Mouse (Mus musculus) CH12.LX (cell line): ENCODE measurements around the gene Fan1. TPM values are rescaled to one million over a fixed set of nuclear protein-coding genes. Genes with fewer than 3 reads are reported as not detected.
A peak's percentile ranks its signal among the peaks of the same experiment; 100 is the strongest.

ENCODE experiments used
- DNase-seq: peaks from one replicate; pipeline ENCODE4 v3.0.0-alpha.2; 2013; ENCODE audit errors: extremely low read depth
- H3K27ac ChIP-seq: 2 replicates; pipeline ENCODE4 v1.5.1; 2012; ENCODE audit warnings: low read depth, mild to moderate bottlenecking, control low read depth, moderate library complexity; ENCODE audit not compliant: insufficient read depth
- H3K27me3 ChIP-seq: replicated peaks from 2 replicates; pipeline ENCODE3; 2012; ENCODE audit warnings: inconsistent platforms
- H3K36me3 ChIP-seq, 2 experiments: replicated peaks in 1 of 2; 2 replicates each; pipeline versions ENCODE3 to v1.6.1; 2012; ENCODE audit warnings: inconsistent platforms in 1 of 2, low read length in 1 of 2, mild to moderate bottlenecking in 1 of 2, mixed read lengths in 1 of 2, moderate library complexity in 1 of 2; ENCODE audit not compliant: control insufficient read depth in 1 of 2, insufficient read depth in 1 of 2
- H3K4me1 ChIP-seq, 2 experiments: 2 replicates each; pipeline ENCODE4 v1.6.1; 2012; ENCODE audit warnings: inconsistent platforms in 1 of 2, moderate library complexity in 1 of 2; ENCODE audit not compliant: insufficient read depth in 2 of 2, control insufficient read depth in 1 of 2
- H3K4me2 ChIP-seq: 2 replicates; pipeline ENCODE4 v1.6.1; 2012; ENCODE audit warnings: low read depth, mild to moderate bottlenecking, control low read depth; ENCODE audit not compliant: poor library complexity, insufficient read depth, severe bottlenecking
- H3K4me3 ChIP-seq, 3 experiments: fragments of 150-350 bp in 1 of 3; sonication (generic) in 1 of 3; replicated peaks in 1 of 3; 2 replicates each; pipeline versions ENCODE3 to v1.5.1; 2011 to 2012; ENCODE audit warnings: low read depth in 2 of 3, low read length in 2 of 3, mild to moderate bottlenecking in 2 of 3, moderate library complexity in 2 of 3, control low read depth in 1 of 3, improper control_type of control experiment in 1 of 3, inconsistent platforms in 1 of 3, mixed read lengths in 1 of 3; ENCODE audit not compliant: poor library complexity in 1 of 3
- H3K79me2 ChIP-seq: replicated peaks from 2 replicates; pipeline ENCODE4 v1.6.1; 2012; ENCODE audit warnings: mild to moderate bottlenecking, moderate library complexity; ENCODE audit not compliant: control insufficient read depth, poor library complexity, insufficient read depth, severe bottlenecking; ENCODE audit errors: extremely low read depth
- H3K9ac ChIP-seq: 2 replicates; pipeline ENCODE4 v1.6.1; 2012; ENCODE audit warnings: low read depth, mild to moderate bottlenecking, control low read depth, moderate library complexity; ENCODE audit not compliant: insufficient read depth
- H3K9me3 ChIP-seq: replicated peaks from 2 replicates; pipeline ENCODE3; 2012; ENCODE audit warnings: low read length, inconsistent platforms, mixed read lengths
- EP300 ChIP-seq: IDR thresholded peaks from 2 replicates; pipeline ENCODE4 v1.6.1; 2011; ENCODE audit warnings: low read length, improper control_type of control experiment
- GABPA ChIP-seq: IDR thresholded peaks from 2 replicates; pipeline ENCODE4 v1.6.1; 2012; ENCODE audit warnings: low read depth, low read length, improper control_type of control experiment, inconsistent platforms; ENCODE audit not compliant: insufficient replicate concordance
- HCFC1 ChIP-seq: IDR thresholded peaks from 2 replicates; pipeline ENCODE4 v1.6.1; 2012; ENCODE audit warnings: low read depth, mild to moderate bottlenecking, inconsistent platforms, low read length, improper control_type of control experiment
- MAFK ChIP-seq: IDR thresholded peaks from 2 replicates; pipeline ENCODE4 v1.6.1; 2011; ENCODE audit warnings: low read length, improper control_type of control experiment; ENCODE audit not compliant: insufficient replicate concordance
- MAZ ChIP-seq: IDR thresholded peaks from 2 replicates; pipeline ENCODE4 v1.6.1; 2012; ENCODE audit warnings: low read depth, mild to moderate bottlenecking, inconsistent platforms, low read length, improper control_type of control experiment, moderate library complexity
- MEF2A ChIP-seq: IDR thresholded peaks from 2 replicates; pipeline ENCODE4 v1.6.1; 2014; ENCODE audit warnings: low read depth, mild to moderate bottlenecking, inconsistent platforms, low read length, improper control_type of control experiment, borderline replicate concordance
- MYC ChIP-seq: IDR thresholded peaks from 2 replicates; pipeline ENCODE4 v1.6.1; 2011; ENCODE audit warnings: low read depth, mild to moderate bottlenecking, improper control_type of control experiment, low read length
- NELFE ChIP-seq: IDR thresholded peaks from 2 replicates; pipeline ENCODE4 v1.6.1; 2011; ENCODE audit warnings: low read depth, low read length, improper control_type of control experiment
- POLR2A ChIP-seq: IDR thresholded peaks from 2 replicates; pipeline ENCODE4 v1.6.1; 2011; ENCODE audit warnings: low read depth, mild to moderate bottlenecking, improper control_type of control experiment, low read length
- RCOR1 ChIP-seq: conservative IDR thresholded peaks from 2 replicates; pipeline ENCODE4 v1.6.1; 2012; ENCODE audit warnings: low read depth, mild to moderate bottlenecking, inconsistent platforms, low read length, improper control_type of control experiment
- TCF12 ChIP-seq: IDR thresholded peaks from 2 replicates; pipeline ENCODE4 v1.6.1; 2014; ENCODE audit warnings: low read depth, mild to moderate bottlenecking, inconsistent platforms, low read length, improper control_type of control experiment
- USF1 ChIP-seq: IDR thresholded peaks from 2 replicates; pipeline ENCODE4 v1.6.1; 2014; ENCODE audit warnings: low read depth, mild to moderate bottlenecking, inconsistent platforms, low read length, improper control_type of control experiment
- USF2 ChIP-seq: conservative IDR thresholded peaks from 2 replicates; pipeline ENCODE4 v1.6.1; 2011; ENCODE audit warnings: low read depth, low read length, improper control_type of control experiment
- dilution Hi-C: fragments of 300-500 bp; cut with MboI; formaldehyde crosslinking; loops from 2 replicates; pipeline ENCODE4 v1.14.3; 2020; ENCODE audit warnings: low sequenced_read_pairs; ENCODE audit not compliant: extremely low pct_unique_long_range_greater_than_20kb, extremely low pct_ligation_motif_present
- in situ Hi-C: fragments of 300-500 bp; cut with MboI; formaldehyde crosslinking; loops from 3 replicates; pipeline ENCODE4 v1.14.3; 2019; ENCODE audit warnings: low sequenced_read_pairs, low pct_ligation_motif_present, low pct_unique_long_range_greater_than_20kb, mixed read lengths
- polyA plus RNA-seq: library from polyadenylated mRNA; unstranded; fragments of >175 nt; gene quantifications from 2 replicates; pipeline ENCODE4 v1.2.1, GENCODE M21; 2012; ENCODE audit warnings: low read depth; ENCODE audit not compliant: insufficient read length
- total RNA-seq, 2 experiments: library from RNA; depleted of rRNA; stranded (reverse); fragments of 300-350 nt in 1 of 2; fragments of >200 nt in 1 of 2; gene quantifications; 2 replicates each; pipeline ENCODE4 v1.2.3; 2012 to 2014

Fan1 gene
- total and polyA plus RNA-seq, 3 experiments: 2.6 to 4.6 (median 3.6) TPM

- dilution Hi-C loops: no loop called here
- H3K27me3 ChIP-seq: no peaks in the 10 kb centered on the region
- peak overlapping the region; percentile 25 for H3K9ac ChIP-seq
- DNase-seq: peak; percentile 18
- H3K9me3 ChIP-seq: no peaks in the 10 kb centered on the region
- H3K4me1 ChIP-seq: peaks cover 3 to 19% of the 10 kb centered on the region in 2 experiments; a peak in 1 of 4 replicates
- H3K4me3 ChIP-seq: peak overlapping the region; percentile 27 to 54 (median 41)
- in situ Hi-C loops: no loop called here
- peak overlapping the region; percentile 16; the same call in 1 of the 2 replicates for H3K4me2 ChIP-seq
- peak overlapping the region; percentile 64 for H3K27ac ChIP-seq
- H3K36me3 ChIP-seq: peaks cover 51 to 77% of the 10 kb centered on the region in 2 experiments
- H3K79me2 ChIP-seq: no peaks in the 10 kb centered on the region
- TF ChIP-seq USF1: no peak
- 0 out of 2 replicates have a peak, but pooled peaks have one; percentile 15 for TF ChIP-seq MYC
- peak; percentile 48; the same call in 1 of the 2 replicates for TF ChIP-seq POLR2A
- TF ChIP-seq HCFC1: peak; percentile 19; the same call in 1 of the 2 replicates
- TF ChIP-seq TCF12: 0 out of 2 replicates have a peak, but pooled peaks have one; percentile 26
- 0 out of 2 replicates have a peak, but pooled peaks have one; percentile 20 for TF ChIP-seq EP300
- TF ChIP-seq, all 38 proteins: peak for 5
Measured at GRCm38 (mm10) chr7:64359943-64360585, 13.8 kb downstream of the Fan1 start.

DNA sequence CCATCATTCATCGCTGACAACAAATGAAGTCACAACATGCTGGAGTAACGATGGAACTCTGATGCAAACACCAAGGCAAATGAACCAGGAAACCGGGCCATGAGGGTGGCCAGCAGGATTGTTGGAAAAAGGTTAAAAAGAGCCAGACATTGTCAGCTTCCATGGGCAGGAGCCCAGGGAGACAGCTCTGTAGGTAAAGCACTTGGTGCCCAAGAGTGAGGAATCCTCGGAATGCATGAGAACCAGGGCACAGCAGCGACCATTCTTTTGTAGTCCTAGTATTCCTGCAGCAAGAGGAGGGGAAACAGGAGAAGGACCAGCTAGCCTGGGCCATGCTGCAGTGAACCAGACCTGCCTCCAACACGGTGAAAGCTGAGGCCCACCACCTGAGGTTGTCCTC, 15.2 kb downstream of the Fan1 start:
- Histone ChIP-seq H3K9me3 (no peaks in the 10 kb centered on the region), H3K4me1 (peaks cover 3 to 19% of the 10 kb centered on the region in 2 experiments; a peak in 1 of 4 replicates), H3K27me3 (no peaks in the 10 kb centered on the region)
- dilution Hi-C loops (no loop called here), in situ Hi-C loops (no loop called here)
- DNase-seq: no peak
- TF ChIP-seq RCOR1 (no peak), POLR2A (no peak), NELFE (no peak), GABPA (no peak), TCF12 (no peak), USF2 (no peak), HCFC1 (no peak), MEF2A (no peak), MYC (no peak), MAZ (no peak), MAFK (no peak)
- TF ChIP-seq, all 38 proteins: peak for 0
- Histone ChIP-seq H3K36me3 (peaks cover 40 to 70% of the 10 kb centered on the region in 2 experiments), H3K4me2 (no peak overlapping the region), H3K4me3 (no peak overlapping the region), H3K9ac (no peak overlapping the region), H3K79me2 (no peaks in the 10 kb centered on the region), H3K27ac (no peak overlapping the region)
